Mouse (Mus musculus): ENCODE data around the gene Mta3.

Mta3 gene

GRCm38 (mm10) chr17:83750216-83750950 lies 44.4 kb downstream of the Mta3 start:
- CTCF ChIA-PET = no interaction called here

- CTCF ChIA-PET = no interaction called here
These were observed 47.3 kb downstream of the Mta3 start for GRCm38 (mm10) chr17:83753112-83753899.

DNA sequence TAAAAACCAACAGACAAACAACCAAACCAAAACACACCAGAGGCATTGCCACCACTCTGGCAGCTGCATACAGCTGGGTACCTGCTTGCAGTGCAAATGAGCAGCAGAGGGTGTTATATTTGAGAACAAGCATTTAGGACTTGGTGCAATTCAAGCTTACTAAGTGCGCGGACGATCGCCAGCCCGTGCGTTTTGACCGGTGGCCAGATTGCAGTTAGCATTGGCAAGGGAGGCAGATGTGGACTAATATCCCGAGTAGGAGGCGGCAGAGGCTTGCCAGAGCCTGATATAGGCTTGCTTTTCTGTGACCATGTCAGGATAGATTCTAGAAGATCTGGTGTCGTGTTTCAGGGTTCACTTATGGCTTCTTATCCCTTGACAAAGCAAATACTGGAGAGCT lies 52.1 kb downstream of the Mta3 start:
- CTCF ChIA-PET = no interaction called here

- CTCF ChIA-PET = interaction anchor here (0.6 kb wide), 1 partner anchor 339 kb away, joined by 4 read pairs; no protein-coding TSS in a partner anchor
These were observed 53.6 kb downstream of the Mta3 start for GRCm38 (mm10) chr17:83759547-83759946.

DNA sequence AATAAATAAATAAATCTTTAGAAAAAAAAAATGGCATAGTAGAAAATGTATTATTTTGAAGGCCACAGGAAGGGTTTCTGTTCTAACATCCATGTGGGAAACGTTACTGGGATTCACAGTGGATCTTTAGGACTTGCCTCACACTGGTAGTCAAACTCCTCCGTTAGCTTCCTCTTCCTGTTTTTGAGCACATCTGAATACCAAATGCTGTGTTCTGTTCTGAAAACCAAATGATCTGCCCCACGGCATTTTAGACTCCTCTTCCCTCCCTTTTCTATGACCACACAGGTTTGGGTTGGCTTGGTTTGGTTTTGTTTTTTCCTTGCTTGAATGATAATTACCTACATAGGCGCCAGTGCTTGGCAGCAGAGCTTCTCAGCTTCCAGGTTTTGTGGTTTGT lies 58.6 kb downstream of the Mta3 start:
- CTCF ChIA-PET = interaction anchor here (0.7 to 1.1 kb wide), 3 partner anchors 12 to 119 kb away, joined by 3 read pairs; no protein-coding TSS in a partner anchor

DNA sequence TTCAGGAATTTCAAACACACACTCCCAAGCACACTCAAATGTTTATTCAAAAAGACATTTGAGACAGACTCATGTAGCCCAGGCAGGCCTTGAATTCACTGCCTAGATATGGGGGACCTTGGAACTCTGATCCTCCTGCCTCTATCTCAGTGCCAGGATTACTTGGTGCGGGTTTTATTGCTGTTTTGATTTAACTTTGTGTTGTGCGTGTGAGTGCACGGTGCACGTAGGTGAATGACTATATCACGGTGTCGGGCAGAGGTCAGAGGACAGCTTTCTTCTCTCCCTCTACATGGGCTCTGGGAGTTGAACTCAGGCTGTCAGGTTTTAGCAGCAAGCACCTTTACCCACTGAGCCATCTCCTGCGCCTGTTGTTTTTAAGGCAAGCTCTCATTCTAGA lies 61.1 kb downstream of the Mta3 start:
- CTCF ChIA-PET = interaction anchor here (0.7 to 1.2 kb wide), 3 partner anchors 26 to 79 kb away, joined by 3 to 4 read pairs (median 3); no protein-coding TSS in a partner anchor

DNA sequence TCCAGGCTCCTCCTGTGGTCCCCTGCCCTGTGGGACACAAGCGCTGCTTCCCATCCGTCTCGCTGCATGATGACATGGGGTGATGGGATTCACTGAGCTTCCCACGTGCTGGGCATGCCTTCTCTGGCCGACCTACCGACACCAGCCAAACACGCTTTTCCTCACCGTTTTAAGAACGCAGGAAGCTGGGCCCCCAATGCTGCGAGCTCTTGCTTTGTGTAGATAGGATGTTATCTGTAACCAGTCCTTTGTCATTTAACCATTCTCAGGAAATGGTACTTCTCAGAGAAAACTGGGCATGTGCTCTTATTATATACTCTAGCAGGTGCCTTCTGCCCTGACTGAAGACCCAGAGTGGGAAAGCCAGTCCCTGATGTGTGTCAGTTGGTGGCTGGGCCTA lies 62.3 kb downstream of the Mta3 start:
- CTCF ChIA-PET = no interaction called here

DNA sequence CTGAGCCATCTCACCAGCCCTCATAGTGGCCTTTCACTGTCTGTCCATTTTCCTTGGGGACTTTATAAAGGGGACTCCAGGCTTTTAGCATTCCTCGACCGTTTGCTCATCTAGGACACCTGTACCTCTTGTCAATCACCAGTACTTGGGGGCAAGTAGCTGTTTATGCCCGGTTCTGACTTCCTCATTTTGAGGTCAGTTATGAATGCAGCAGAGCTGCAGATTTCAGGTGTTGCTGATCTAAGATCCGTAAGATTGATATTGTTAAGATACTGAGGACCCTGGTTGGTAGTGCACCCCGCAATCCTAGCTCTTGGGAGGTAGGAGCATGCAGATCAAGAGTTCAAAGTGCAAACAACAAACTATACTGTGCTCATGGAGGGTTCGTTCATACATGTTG lies 64.4 kb downstream of the Mta3 start:
- CTCF ChIA-PET = interaction anchor here (0.7 kb wide), 2 partner anchors 104 to 430 kb away, joined by 3 to 6 read pairs; no protein-coding TSS in a partner anchor

GRCm38 (mm10) chr17:83770931-83771330 lies 65.0 kb downstream of the Mta3 start:
- CTCF ChIA-PET = no interaction called here

DNA sequence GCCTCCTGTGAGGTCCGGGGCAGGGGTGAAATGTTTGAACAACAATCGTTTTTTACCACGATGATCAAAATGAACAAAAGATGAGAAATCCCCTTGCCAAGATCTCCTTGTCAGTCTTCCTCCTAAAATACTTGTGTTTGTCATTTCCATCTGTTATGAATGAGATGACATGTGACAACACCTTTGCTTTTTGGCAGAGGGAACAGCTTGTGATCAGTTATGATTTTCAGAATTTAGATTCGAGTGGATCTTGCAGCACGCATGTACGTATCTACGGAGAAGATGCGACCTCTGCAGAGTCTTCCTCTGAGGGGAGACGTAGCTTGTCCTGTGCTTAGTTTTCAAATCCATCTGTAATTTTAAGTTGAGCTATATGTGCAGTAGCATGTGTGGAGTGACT lies 66.1 kb downstream of the Mta3 start:
- CTCF ChIA-PET = interaction anchor here (1.5 kb wide), 1 partner anchor 37 kb away, joined by 4 read pairs; no protein-coding TSS in a partner anchor

GRCm38 (mm10) chr17:83772711-83773110 lies 66.7 kb downstream of the Mta3 start:
- CTCF ChIA-PET = interaction anchor here (0.6 to 1.5 kb wide), 2 partner anchors 36 to 432 kb away, joined by 3 to 4 read pairs; no protein-coding TSS in a partner anchor

- CTCF ChIA-PET = no interaction called here
These were observed 71.0 kb downstream of the Mta3 start for GRCm38 (mm10) chr17:83776965-83777364.

GRCm38 (mm10) chr17:83777462-83778051 lies 71.6 kb downstream of the Mta3 start:
- CTCF ChIA-PET = no interaction called here

DNA sequence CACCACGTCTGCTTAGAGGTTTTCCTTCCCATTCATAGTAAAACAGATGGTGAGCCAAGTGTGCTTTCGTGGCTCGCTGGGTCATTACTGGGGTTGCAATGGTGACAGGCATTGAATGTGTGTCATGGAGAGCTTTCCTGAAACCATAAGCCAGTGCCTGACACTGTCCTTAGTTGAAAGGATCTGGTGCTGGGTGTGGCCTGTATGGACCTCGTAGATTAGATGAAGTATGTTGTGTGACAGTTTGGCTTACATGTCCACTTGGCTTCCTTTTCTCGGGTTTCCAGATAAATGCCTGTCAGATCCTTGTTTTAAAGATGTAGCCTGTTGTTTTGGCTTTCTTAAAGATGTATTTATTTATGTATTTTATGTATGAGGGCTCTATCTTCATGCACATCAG lies 74.3 kb downstream of the Mta3 start:
- CTCF ChIA-PET = no interaction called here

DNA sequence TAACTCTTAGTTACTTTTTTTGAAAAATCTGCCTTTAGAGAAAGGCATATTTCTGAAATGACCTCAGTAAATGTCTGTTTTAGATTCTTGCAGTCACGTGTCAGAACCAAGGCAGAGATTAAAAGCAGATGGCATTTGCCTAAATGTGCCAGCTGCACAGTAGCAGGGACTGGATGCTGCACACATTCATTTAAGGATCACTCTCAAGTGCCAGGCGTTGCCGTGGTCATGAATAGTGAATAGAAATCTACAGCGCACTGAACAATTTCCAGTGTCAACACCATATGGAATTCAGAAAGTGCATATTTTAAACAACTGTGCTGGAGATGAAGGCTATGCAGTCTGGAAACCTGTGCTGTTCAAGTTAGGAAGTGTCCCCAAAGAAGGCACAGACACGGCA lies 76.8 kb downstream of the Mta3 start:
- CTCF ChIA-PET = no interaction called here

DNA sequence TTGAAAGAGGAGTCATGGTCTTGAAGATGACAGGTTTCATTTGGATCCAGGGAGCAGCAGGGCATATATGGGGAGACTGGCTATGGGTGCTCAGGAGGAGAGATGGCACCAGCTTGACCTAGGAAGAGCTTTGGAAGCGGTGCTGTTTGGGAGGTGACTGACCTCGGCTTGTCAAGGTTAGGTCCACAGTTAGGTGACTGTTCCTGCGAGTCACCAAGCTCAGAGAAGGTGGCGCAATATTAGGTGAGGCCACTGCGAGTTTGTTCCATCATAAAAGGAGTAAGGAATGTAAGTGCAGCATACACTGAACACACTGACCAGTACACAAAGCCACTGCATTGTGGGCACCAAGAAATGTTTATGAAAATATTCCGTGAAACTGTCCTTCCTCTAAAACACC lies 80.5 kb downstream of the Mta3 start:
- CTCF ChIA-PET = no interaction called here

DNA sequence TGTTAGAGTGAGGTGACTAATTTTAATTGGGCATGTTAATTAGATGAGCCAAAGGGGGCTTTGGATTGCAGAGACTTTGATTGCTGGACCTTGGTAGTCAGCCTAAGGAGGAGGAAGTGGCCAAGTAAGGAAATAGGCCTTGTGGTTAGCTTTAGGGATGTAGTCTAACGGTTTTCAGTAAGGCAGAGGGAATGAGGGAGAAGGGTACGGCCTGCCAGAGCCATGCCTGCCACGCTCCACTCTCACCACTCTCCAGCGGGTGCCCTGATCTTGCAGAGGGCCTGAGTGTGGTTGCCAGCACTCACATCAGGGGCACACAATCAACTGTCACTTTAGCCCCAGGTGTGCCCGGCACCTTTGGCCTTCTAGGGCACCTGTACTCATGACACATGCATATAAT lies 84.2 kb downstream of the Mta3 start:
- CTCF ChIA-PET = interaction anchor here (0.5 to 0.6 kb wide), 2 partner anchors 31 to 83 kb away, joined by 3 to 5 read pairs; no protein-coding TSS in a partner anchor

DNA sequence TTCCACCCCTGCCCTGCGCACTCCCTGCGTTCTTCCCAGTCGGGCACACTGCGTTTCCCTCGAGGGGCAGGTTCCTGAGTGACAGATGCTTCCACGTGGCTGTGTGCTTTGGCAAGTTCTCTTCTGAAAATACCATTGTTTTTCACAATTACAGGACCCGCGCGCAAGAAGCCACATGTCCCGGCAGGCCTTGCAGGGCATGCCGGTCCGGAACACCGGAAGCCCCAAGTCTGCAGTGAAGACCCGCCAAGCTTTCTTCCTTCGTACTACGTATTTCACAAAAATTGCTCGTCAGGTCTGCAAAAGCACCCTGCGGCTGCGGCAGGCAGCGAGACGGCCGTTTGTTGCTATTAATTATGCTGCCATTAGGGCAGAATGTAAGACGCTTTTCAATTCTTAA lies 86.4 kb downstream of the Mta3 start:
- CTCF ChIA-PET = interaction anchor here (1.0 to 1.1 kb wide), 2 partner anchors 12 to 26 kb away, joined by 3 to 6 read pairs; no protein-coding TSS in a partner anchor

GRCm38 (mm10) chr17:83795121-83795520 lies 89.2 kb downstream of the Mta3 start:
- CTCF ChIA-PET = interaction anchor here (0.6 to 1.1 kb wide), 2 partner anchors 12 to 32 kb away, joined by 3 to 5 read pairs; no protein-coding TSS in a partner anchor

DNA sequence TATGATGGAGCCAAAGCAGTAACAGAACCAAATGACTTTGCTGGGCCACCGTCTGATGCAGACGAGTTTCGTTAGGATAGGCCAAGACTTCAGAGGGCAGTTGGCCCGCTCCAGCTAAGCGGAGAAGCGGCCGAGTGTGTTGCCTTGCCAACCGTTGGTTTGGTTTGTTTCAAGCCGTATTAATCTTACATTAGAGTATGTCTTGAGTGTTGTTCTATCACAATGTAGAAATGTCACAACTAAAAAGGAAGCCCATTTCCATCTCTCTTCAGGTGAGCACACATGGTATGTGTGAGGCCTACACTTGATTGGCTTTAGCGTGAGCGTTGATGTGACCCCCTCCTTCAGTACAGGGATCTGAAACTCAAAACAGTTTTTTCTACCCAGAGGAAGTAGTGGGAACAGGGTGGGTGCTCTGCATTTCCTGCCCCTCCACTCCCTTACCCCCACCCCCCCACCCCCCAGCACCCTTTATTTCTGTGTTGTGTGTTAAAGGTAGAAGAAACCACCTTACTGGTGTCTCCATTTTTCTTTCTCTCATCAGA lies 93.6 kb downstream of the Mta3 start:
- CTCF ChIA-PET = no interaction called here

GRCm38 (mm10) chr17:83803987-83804386 lies 98.0 kb downstream of the Mta3 start:
- CTCF ChIA-PET = interaction anchor here (0.8 kb wide), 2 partner anchors 12 to 37 kb away, joined by 3 to 6 read pairs; no protein-coding TSS in a partner anchor

- CTCF ChIA-PET = interaction anchor here (0.7 to 0.8 kb wide), 2 partner anchors 13 to 305 kb away, joined by 3 to 6 read pairs; no protein-coding TSS in a partner anchor
These were observed 99.1 kb downstream of the Mta3 start for GRCm38 (mm10) chr17:83805078-83805477.
